Mouse (Mus musculus) neural tube, embryonic 14.5 days (tissue): ENCODE measurements around the gene Nme4. TPM values are rescaled to one million over a fixed set of nuclear protein-coding genes. Genes with fewer than 3 reads are reported as not detected.
A peak's percentile ranks its signal among the peaks of the same experiment; 100 is the strongest.
"Not testable (repeated sequence)": the region's sequence is repeated elsewhere in the genome, so short reads cannot be mapped to it uniquely, and the experiment has no call there.

Source experiments
- ATAC-seq: fragments of 200-750 bp; cut with Nextera tagmentation; 2 replicates; pipeline ENCODE4 v1.8.0; 2017; ENCODE audit warnings: low read depth, mild to moderate bottlenecking, moderate TSS enrichment, moderate library complexity
- H3K27ac ChIP-seq: fragments of 300-500 bp; sonication (generic); 2 replicates; pipeline ENCODE4 v1.5.1; 2014; ENCODE audit warnings: low read depth, mild to moderate bottlenecking, control low read depth, low read length, moderate library complexity, mixed read lengths
- H3K27me3 ChIP-seq: fragments of 300-500 bp; sonication (generic); 2 replicates; pipeline ENCODE4 v1.6.1; 2014; ENCODE audit warnings: low read length; ENCODE audit not compliant: control insufficient read depth, insufficient read depth
- H3K36me3 ChIP-seq: fragments of 300-500 bp; sonication (generic); 2 replicates; pipeline ENCODE4 v1.6.1; 2014; ENCODE audit warnings: low read length, mixed read lengths; ENCODE audit not compliant: control insufficient read depth, insufficient read depth
- H3K4me1 ChIP-seq: fragments of 300-500 bp; sonication (generic); 2 replicates; pipeline ENCODE4 v1.6.1; 2014; ENCODE audit warnings: low read length; ENCODE audit not compliant: control insufficient read depth, insufficient read depth
- H3K4me2 ChIP-seq: fragments of 300-500 bp; sonication (generic); 2 replicates; pipeline ENCODE4 v1.6.1; 2014; ENCODE audit warnings: mild to moderate bottlenecking, low read depth, low read length, control low read depth
- H3K4me3 ChIP-seq: fragments of 300-500 bp; sonication (generic); 2 replicates; pipeline ENCODE4 v1.5.1; 2014; ENCODE audit warnings: low read depth, low read length, control low read depth, mixed read lengths
- H3K9ac ChIP-seq: fragments of 300-500 bp; sonication (generic); replicated peaks from 2 replicates; pipeline ENCODE4 v1.6.1; 2014; ENCODE audit warnings: low read depth, mild to moderate bottlenecking, control low read depth, low read length, mixed read lengths
- H3K9me3 ChIP-seq: fragments of 300-500 bp; sonication (generic); 2 replicates; pipeline ENCODE4 v1.6.1; 2016; ENCODE audit warnings: low read length; ENCODE audit not compliant: control insufficient read depth
- WGBS: fragments of 180-500 bp; shearing (Covaris S2); extraction: QIAGEN DNeasy Blood & Tissue Kit; methylation state at CpG from one replicate; pipeline ENCODE4 v1.1.7; 2014; 5-methylcytosine and 5-hydroxymethylcytosine counted together
- polyA plus RNA-seq: library from polyadenylated mRNA; unstranded; fragments of >200 nt; fragmentation: Nextera tagmentation; extraction: Ambion mirVana; gene quantifications from 2 replicates; pipeline ENCODE4 v1.2.1, GENCODE M21; 2014

The Nme4 gene
- polyA plus RNA-seq, 1 experiment from 2014 or later: 10.8 TPM

DNA sequence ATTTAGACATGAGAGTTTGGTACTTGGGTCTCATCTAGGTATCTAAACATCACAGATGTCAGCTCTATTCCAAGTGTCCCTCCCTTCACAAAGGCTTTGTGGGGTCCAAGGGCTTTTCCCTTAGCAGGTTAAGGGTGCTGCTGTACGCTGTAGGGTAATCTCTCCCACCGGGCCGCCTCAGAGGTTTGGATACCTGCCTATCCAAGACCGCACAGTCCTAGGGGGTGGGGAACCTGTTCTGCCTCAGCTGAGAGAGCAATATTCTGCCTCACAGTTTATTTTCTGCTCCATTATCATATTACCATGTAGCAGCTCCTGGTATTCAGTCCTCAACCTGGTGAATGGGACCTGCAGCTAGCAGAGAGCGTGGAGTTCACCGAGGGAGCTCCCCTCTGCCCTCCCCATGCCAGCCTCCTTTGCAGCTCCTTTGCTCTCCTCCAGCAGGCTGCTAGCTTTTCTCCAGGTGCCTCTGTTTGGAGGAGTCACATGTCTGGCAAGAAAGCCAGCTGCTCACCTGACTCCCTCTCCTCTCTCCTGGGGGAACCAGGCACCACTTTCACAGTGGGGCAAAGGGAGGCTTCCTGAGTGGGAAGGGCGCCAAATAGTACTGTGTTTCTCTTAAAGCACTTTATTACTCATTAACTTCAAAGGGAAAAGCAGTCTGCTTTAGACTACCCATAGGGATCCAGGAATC is 19.9 kb upstream of the Nme4 start:
- WGBS: 90% methylated on average over 7 of the region's 7 CpGs
- H3K27me3 ChIP-seq: 0 out of 2 replicates have a peak, but pooled peaks cover 3% of the 10 kb centered on the region
- H3K4me3 ChIP-seq: no peak overlapping the region
- H3K9me3 ChIP-seq: no peaks in the 10 kb centered on the region
- no peak overlapping the region for H3K9ac ChIP-seq
- no peak overlapping the region for H3K27ac ChIP-seq
- ATAC-seq: no peak
- H3K4me1 ChIP-seq: 0 out of 2 replicates have a peak, but pooled peaks cover 2% of the 10 kb centered on the region
- no peaks in the 10 kb centered on the region for H3K36me3 ChIP-seq
- no peak overlapping the region for H3K4me2 ChIP-seq

GRCm38 (mm10) chr17:26114461-26114860 is 19.1 kb upstream of the Nme4 start:
- not testable (repeated sequence) for H3K4me3 ChIP-seq, ATAC-seq, H3K9ac ChIP-seq, H3K27me3 ChIP-seq, H3K27ac ChIP-seq, H3K9me3 ChIP-seq, H3K36me3 ChIP-seq, H3K4me1 ChIP-seq, H3K4me2 ChIP-seq
- WGBS: 68% methylated on average over 7 of the region's 7 CpGs

- no peaks in the 10 kb centered on the region for H3K9me3 ChIP-seq
- no peak overlapping the region for H3K27ac ChIP-seq
- H3K4me2 ChIP-seq: peak overlapping the region; percentile 90
- peak overlapping the region; percentile 87; the same call in 1 of the 2 replicates for H3K9ac ChIP-seq
- 13% methylated on average over 8 of the region's 8 CpGs for WGBS
- ATAC-seq: no peak
- 0 out of 2 replicates have a peak, but pooled peaks cover 3% of the 10 kb centered on the region for H3K27me3 ChIP-seq
- peak overlapping the region; percentile 60 for H3K4me3 ChIP-seq
- no peaks in the 10 kb centered on the region for H3K36me3 ChIP-seq
- 0 out of 2 replicates have a peak, but pooled peaks cover 2% of the 10 kb centered on the region for H3K4me1 ChIP-seq
Measured at GRCm38 (mm10) chr17:26114061-26114460, 18.7 kb upstream of the Nme4 start.

DNA sequence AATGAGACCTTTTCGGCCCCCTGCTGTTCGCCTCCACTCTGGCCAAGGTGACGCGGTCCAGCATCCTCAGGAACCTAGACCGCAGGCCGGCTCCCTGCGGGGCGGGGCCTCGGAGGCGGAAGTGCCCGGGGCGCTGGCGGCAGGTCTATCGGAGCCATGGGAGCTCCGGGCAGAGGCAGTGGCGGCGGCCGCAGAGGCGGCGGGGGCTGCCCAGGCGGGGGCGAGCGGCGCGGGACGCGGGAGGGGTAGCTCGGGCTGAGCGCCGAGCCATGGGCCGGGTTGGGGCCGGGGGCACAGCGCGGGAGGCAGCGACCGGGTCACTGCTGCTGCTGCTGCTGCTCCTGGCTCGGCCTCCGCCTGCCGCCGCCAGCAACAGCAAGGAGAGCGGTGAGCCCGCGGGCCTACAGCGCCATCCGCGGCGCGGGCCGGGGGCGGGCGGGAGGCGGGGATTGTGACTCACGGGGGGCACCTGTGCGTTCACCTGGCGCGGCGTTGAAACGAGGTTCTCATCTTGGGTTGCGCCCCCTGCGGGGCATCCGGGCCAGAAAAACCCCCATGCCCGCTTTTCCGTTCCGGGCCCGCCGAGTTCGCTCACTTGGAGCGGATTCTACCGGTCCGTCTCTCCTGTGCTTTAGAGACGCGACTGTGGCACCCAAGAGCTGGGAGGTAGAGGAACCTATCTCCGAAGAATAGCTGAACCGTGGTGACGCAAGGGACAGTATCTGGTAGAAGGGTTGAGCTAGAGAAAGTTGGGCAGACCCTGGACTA is 18.0 kb upstream of the Nme4 start, which contains the start of gene Tmem8:
Gene Tmem8, plus strand, starts transcription at position 119 of the 768 bp plus-strand sequence.
- Histone ChIP-seq H3K36me3 (no peaks in the 10 kb centered on the region), H3K9me3 (no peaks in the 10 kb centered on the region), H3K4me1 (0 out of 2 replicates have a peak, but pooled peaks cover 2% of the 10 kb centered on the region), H3K4me2 (peak within 1 kb of the TSS; percentile 90), H3K27ac (peak within 1 kb of the TSS; percentile 57), H3K4me3 (peak within 1 kb of the TSS; percentile 60), H3K9ac (peak within 1 kb of the TSS; percentile 87), H3K27me3 (0 out of 2 replicates have a peak, but pooled peaks cover 3% of the 10 kb centered on the region)
- ATAC-seq: peak; percentile 75
- under 1% methylated on average over 56 of the region's 75 CpGs for WGBS

- Histone ChIP-seq H3K4me1 (0 out of 2 replicates have a peak, but pooled peaks cover 2% of the 10 kb centered on the region), H3K27ac (no peak overlapping the region; the same call in 1 of the 2 replicates), H3K27me3 (0 out of 2 replicates have a peak, but pooled peaks cover 3% of the 10 kb centered on the region), H3K4me2 (peak overlapping the region; percentile 90), H3K9me3 (no peaks in the 10 kb centered on the region), H3K4me3 (peak overlapping the region; percentile 60), H3K9ac (peak overlapping the region; percentile 87), H3K36me3 (no peaks in the 10 kb centered on the region)
- WGBS: 18% methylated on average over 14 of the region's 14 CpGs
- no peak for ATAC-seq
Measured at GRCm38 (mm10) chr17:26112751-26113150, 17.3 kb upstream of the Nme4 start.

DNA sequence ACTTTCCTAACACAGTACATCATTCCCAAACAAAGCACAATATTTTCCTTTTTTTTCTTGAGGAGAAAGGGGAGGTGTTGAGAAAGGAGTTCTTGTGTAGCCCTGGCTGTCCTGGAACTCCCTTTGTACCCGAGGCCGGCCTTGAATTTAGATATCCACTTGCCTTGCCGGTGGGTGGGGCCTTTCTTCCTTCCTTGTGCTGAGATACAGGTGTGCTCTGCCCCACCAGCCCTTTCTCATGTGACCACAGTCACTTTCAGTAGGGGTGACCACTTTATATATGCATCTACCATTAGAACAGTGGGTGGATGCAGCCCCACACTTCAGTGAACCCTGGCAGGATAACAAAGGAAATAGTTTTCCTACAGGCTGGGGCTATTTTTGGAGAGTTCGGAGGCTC is 16.3 kb upstream of the Nme4 start:
- Histone ChIP-seq H3K36me3 (no peaks in the 10 kb centered on the region), H3K27me3 (0 out of 2 replicates have a peak, but pooled peaks cover 3% of the 10 kb centered on the region), H3K4me1 (0 out of 2 replicates have a peak, but pooled peaks cover 2% of the 10 kb centered on the region), H3K9ac (no peak overlapping the region), H3K9me3 (no peaks in the 10 kb centered on the region), H3K4me3 (no peak overlapping the region), H3K27ac (no peak overlapping the region), H3K4me2 (no peak overlapping the region)
- WGBS: 30% methylated on average over 4 of the region's 4 CpGs
- ATAC-seq: no peak

- Histone ChIP-seq H3K4me3 (no peak overlapping the region), H3K4me2 (no peak overlapping the region), H3K9ac (no peak overlapping the region), H3K27me3 (0 out of 2 replicates have a peak, but pooled peaks cover 3% of the 10 kb centered on the region), H3K36me3 (no peaks in the 10 kb centered on the region), H3K9me3 (no peaks in the 10 kb centered on the region), H3K27ac (no peak overlapping the region), H3K4me1 (0 out of 2 replicates have a peak, but pooled peaks cover 2% of the 10 kb centered on the region)
- WGBS: 1% methylated on average over 4 of the region's 4 CpGs
- no peak for ATAC-seq
Measured at GRCm38 (mm10) chr17:26111024-26111423, 15.6 kb upstream of the Nme4 start.

DNA sequence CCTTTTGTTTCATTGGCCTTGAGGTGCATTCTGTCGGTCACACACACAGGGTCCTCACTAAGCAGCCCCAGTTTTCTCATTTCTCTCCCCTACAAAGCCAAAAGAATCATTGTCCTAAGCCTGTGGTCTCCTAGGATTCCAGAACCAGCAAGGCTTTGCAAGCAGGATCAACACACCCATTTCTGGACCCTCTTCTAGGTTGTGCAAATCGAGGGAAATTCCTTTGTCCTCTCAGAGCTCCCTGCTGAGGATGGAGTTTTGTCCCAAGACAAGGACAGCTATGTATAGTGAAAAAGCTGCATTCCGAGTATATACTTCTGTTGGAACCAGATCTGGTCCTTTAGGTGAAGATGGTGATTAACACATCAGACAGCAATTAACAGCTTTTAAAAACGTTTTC is 14.8 kb upstream of the Nme4 start:
- Histone ChIP-seq H3K4me1 (0 out of 2 replicates have a peak, but pooled peaks cover 2% of the 10 kb centered on the region), H3K4me2 (no peak overlapping the region), H3K36me3 (no peaks in the 10 kb centered on the region), H3K27me3 (0 out of 2 replicates have a peak, but pooled peaks cover 3% of the 10 kb centered on the region), H3K4me3 (no peak overlapping the region), H3K9ac (no peak overlapping the region), H3K9me3 (no peaks in the 10 kb centered on the region), H3K27ac (no peak overlapping the region)
- 24% methylated on average over 4 of the region's 4 CpGs for WGBS
- no peak for ATAC-seq
